Mouse (Mus musculus) testis, postnatal 14 days (tissue): ENCODE data around the gene Sergef.
"Not testable (repeated sequence)": the region's sequence is repeated elsewhere in the genome, so short reads cannot be mapped to it uniquely, and the experiment has no call there.

Experiments used
- DNase-seq: peaks from one replicate; pipeline ENCODE4 v3.0.0; 2021; ENCODE audit warnings: low spot score

Gene Sergef

DNA sequence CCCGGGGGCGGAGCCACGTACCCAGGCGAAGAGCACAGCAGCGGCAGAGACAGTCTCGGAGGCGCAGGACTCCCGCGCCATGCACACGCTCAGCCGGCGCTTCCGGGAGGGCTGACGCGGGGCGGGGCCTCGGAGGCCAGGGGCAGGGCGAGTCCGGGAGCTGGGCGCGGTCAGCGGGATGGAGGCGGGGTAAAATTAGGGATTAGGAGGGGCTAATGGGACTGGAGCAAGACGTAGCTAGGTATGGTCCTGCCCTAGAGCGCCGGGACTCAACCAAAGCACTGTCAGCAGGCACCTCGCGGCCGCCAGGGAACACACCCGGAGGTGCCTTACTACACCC, at the start of gene Sergef:
TSS of gene Sergef (minus strand) at position 116 of the 340 bp plus-strand sequence.
- peak; percentile 75 for DNase-seq

GRCm38 (mm10) chr7:46686827-46687226, 47.2 kb upstream of the Sergef start:
- no peak for DNase-seq

DNA sequence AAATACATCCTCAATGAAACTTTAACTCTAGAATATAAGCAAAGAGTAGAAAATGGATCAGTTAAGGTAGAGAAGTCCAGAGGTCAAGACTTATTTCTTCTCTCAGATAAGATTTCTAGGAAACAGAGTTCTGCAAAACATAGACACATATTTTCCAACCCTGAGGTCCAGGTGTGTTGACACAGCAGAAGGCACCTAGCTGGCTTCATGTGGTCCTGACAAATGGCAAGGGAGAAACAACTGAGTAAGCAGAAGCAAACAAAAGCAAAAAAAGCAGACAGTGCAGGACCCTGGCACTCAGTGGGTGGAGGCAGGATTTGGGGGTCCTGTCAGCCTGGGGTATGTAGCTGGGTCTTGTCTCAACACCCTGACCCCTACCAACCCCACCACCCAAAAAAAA, 41.1 kb upstream of the Sergef start:
- DNase-seq: no peak

DNA sequence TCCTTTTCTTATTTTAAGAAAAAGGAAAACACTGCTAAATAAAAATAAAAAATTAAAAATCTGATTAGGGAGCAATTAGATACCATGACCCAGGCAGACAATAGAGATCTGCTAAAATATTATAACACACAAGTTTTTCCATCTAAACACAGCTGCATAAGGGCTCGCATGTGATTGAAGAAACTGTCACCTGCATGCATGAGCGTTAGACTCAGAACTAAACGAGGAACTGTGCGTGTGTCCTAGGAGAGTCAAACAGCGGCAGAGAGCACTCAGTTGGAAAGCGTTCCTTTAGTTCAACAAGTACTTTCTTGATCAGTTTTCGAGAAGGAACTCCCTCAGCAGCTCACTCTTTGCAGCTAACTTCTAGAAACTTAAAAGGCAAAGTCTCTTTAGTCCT, 39.4 kb upstream of the Sergef start:
- DNase-seq: not testable (repeated sequence)

GRCm38 (mm10) chr7:46678417-46678816, 38.8 kb upstream of the Sergef start:
- DNase-seq: no peak

- DNase-seq: no peak
These were observed 37.3 kb upstream of the Sergef start for GRCm38 (mm10) chr7:46676808-46677360.

- DNase-seq: no peak
These were observed 36.3 kb upstream of the Sergef start for GRCm38 (mm10) chr7:46675886-46676285.

DNA sequence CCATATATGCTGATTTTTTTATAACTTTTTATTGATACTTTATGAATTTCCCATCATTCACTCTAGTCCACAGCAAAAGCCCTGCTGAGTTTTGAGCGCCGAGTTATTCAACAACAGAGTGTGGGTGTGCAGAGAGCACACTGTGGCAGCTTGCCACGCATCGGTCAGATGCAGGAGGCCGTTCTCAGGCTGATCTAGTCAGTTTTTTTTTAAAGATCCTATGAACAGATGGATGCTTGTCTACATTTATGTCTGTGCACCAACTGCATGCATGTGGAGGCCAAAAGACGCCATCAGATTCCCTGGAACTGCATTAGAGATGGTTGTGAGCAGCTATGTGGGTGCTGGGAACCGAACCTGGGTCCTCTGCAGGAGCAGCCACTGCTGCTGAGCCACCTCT, 35.5 kb upstream of the Sergef start:
- DNase-seq: no peak

DNA sequence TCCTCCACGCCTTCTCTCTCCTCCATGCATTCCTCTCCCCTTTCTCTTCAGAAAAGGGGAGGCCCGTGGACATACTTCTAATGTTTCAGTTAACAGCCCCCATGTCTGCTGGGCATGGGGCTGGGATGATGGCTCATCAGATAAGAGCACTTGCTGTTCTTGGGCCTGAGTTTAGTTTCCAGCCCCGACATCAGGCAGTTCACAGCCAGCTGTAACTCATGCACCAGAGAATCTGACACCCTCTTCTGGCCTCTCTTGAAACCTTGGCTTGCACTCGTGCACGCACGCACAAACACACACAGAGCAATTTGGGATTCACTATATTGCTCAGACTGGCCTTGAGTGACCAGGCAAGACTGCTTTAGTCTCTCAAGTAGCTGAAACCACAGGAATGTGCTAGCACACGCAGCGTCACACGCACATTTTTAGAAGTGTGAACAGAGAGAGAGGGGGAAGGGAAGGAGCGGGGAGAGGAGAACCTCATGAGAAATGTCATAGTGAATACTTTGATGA, 32.6 kb upstream of the Sergef start, which contains the start of gene Tph1:
TSS of gene Tph1 (minus strand) at position 378 of the 513 bp plus-strand sequence.
- DNase-seq: no peak

GRCm38 (mm10) chr7:46667256-46667655, 27.6 kb upstream of the Sergef start:
- DNase-seq: no peak

- no peak for DNase-seq
These were observed 25.6 kb upstream of the Sergef start for GRCm38 (mm10) chr7:46665236-46665635.

DNA sequence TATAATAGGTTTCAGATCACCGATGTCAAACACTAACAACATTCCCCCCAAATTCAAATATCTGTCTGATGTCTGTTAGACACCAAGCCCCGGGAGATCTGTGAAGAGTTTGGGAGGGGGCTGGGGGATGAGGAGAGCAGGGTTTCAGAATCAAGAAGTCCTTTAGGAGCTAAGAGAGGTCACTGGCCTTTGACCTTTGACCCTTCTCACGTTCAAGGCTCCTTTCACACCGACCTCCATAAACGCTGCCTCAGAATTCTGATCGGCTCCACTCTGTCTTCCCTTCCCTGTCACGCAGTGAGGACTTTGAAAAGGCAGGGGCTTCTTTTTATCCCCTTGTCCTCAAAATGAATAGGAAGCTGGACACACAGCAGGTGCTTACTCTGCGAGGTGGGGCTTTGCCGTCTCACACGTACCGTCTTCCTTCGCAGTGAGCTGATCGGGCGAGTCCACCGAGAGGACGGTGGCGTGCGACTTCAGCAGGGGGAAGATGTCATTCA, 22.0 kb upstream of the Sergef start:
- DNase-seq: no peak

DNA sequence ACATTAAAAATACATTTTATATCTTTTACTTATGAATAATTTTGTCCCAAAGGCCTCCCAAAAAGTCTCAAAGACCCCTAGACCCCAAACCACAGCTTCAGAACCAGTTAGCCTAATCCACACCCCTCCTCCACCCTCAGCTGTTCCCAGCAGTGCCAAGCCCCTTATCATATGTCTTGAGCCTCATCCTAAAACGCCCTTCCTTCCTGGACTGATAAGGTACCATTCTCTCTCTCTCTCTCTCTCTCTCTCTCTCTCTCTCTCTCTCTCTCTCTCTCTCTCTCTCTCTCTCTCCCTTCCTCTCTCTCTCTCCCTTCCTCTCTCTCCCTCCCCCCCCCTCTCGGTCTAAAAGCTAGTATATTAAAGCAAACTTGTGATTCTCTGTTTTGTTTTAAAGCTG, 12.7 kb upstream of the Sergef start:
- DNase-seq: no peak

- DNase-seq: not testable (repeated sequence)
These were observed 10.6 kb upstream of the Sergef start for GRCm38 (mm10) chr7:46650231-46650630.

DNA sequence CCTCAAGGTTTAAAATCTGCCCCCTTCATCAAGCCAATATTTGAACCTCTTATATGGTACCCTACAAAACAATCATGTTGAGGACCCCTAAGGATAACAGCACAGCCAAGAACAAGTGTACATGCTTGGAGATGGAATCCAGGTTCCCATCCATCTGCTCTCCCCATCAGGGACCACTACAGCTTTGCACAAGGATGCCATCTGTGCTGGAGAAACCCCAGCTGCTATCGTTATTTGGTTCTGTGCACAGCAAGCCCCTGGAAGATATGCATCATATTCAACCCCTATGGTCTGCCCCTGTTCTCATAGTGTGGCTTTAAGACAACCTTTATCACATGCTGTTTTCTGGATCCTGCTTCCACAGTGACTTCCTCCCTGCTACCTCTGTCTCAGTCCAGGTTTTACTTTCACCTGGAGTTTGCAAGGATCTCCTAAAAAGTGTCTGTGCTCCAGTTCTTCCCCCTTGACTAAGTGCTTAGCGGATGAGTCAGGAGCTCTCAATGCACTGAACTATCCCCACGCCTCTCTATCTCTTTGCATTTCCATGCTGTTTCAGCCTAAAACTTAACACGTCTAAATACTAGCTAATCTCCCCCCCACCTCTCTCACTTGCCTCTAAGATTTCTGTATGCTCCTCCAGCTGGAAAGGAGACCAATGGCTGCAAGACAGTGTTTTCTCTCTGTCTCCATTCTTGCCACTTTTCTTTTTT, 9.0 kb upstream of the Sergef start:
- no peak for DNase-seq

DNA sequence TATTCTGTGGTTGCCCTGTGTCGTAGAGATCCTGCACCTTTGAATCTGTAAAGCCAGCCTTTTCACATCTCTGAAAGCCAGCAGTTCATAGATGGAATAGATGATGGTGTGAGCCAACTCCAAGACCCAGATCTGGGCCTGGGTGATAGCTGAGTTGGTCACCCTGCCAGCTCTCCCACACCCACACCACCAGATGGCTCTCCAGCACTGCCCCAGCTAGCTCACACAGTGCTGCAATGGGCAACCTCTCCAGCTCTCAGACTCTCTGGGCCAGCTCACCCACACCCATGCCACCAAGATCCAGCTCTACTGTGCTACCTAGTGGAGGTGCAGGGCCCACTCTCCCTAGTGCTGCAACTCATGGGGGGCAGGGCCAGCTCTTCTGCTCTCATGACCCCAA, 3.6 kb upstream of the Sergef start:
- DNase-seq: no peak

- DNase-seq: no peak
These were observed 455 bp upstream of the Sergef start for GRCm38 (mm10) chr7:46640062-46640461.

DNA sequence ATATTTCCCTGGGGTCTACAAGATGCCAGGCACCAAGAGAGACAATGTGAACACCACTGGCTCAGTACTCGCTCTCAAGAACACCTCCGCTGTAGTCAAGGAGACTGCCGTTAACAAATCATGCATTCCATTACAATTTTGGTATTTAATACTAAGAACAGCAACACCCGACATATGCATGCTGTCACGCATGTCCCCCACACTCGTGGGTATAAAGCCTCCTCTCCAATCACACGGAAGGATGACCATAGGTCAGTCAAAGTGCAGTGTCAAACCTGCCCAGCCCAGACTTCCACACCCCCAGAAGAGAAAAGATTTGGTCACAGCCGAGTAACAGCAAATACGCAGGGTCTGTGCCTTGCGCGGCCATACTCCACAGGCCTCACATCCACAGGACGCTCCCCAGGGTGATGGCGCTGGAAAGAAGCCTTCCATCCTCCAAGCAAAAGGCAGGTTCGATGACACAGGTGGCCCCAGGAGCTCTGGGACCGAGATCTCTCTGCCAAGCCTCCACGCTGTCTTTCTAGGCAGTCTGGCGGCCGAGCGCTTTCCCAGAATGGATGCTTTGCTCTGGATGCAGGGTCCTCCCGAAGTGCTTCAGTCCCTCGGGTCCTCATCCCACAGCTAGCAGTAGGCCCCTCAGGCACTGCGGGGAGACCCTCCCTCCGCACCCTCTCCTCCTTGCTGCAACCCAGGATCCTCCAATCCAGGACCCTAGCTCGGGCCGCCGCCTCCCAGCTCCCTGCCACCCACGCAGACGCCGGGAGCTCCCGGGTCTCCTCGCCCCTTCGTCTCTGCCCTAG, 517 bp downstream of the Sergef start:
- no peak for DNase-seq

- no peak for DNase-seq
These were observed 11.1 kb downstream of the Sergef start for GRCm38 (mm10) chr7:46628375-46628975.

DNA sequence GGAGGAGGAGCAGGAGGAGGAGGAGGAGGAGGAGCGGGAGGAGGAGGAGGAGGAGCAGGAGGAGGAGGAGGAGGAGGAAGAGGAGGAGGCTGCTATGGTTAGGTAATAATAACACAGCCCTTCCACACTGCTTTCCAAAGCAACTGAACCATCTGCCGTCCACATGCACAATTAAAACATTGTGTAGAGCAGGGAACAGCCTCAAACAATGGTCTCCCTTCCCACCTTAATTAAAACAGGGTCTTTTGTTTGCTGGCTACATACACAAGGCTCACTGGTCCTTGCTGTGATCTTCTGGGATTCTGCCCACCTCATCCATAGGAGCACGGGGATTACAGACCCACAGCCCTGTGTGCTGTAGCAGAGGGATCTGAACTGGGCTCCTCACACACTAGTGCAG, 15.6 kb downstream of the Sergef start:
- DNase-seq: no peak

GRCm38 (mm10) chr7:46618416-46619110, 21.0 kb downstream of the Sergef start:
- DNase-seq: no peak
